Mouse (Mus musculus) left cerebral cortex, postnatal 4 days (tissue): ENCODE data around the gene Ak5. TPM values are rescaled to one million over a fixed set of nuclear protein-coding genes. Genes with fewer than 3 reads are reported as not detected.
"Not testable (repeated sequence)": the region's sequence is repeated elsewhere in the genome, so short reads cannot be mapped to it uniquely, and the experiment has no call there.

Experiments used
- DNase-seq: peaks from one replicate; pipeline ENCODE4 v3.0.0-alpha.2; 2022
- intact Hi-C: fragments of 180-260 bp; cut with DNase I; formaldehyde crosslinking; loops from one replicate; pipeline ENCODE4 v1.15.1; 2025
- total RNA-seq, 2 experiments: library from RNA; stranded (reverse); gene quantifications; 2 replicates each; pipeline ENCODE4 v1.2.3; 2021

The Ak5 gene
- total RNA-seq: 10 to 100 TPM; 37.3 to 47.7 TPM

DNA sequence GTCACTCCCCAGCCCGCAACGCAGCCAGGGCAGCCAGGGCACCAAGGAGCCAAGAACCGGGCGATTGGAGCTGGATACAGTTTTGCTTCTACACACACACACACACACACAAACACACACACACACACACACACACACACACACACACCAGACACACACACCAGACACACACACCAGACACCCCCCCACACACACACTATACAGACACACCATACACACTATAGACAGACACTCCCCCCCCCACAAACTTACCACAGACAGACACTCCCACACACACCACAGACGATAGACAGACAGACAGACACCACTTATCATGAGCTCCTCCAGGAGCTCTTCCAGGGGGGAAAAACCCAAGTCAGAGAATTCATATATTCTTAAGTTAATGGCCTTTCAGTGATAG lies at the start of gene Ak5:
Gene Ak5 (minus strand): TSS at position 122 of the 400 bp plus-strand sequence.
- DNase-seq: no peak
- intact Hi-C loops: no loop called here

- intact Hi-C loops: no loop called here
- peak; percentile 91 for DNase-seq
These were observed 46.1 kb upstream of the Ak5 start, which contains the start of gene Pigk for GRCm38 (mm10) chr3:152713991-152714902. Gene Pigk (plus strand): TSS chr3:152714100.

DNA sequence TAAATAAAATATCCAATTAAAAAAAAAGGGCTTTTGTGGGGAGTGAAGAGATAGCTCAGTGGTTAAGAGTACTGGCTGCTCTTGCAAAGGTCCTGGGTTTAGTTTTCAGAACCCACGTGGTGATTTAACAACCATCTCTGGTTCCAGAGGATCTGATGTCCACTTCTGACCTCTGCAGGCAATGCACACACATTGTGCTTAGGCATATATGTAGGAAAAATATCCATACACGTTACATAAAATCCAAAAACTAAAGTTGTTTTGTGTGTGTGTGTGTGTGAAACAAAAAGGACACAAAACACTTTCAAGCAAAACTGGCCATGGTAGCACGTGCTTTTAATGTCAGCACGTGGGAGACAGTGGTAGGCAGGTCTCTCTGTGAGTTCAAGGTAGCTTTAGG lies 44.8 kb upstream of the Ak5 start:
- intact Hi-C loops: no loop called here
- DNase-seq: no peak

GRCm38 (mm10) chr3:152709936-152710335 lies 41.8 kb upstream of the Ak5 start:
- intact Hi-C loops: no loop called here

GRCm38 (mm10) chr3:152707321-152707823 lies 39.2 kb upstream of the Ak5 start:
- intact Hi-C loops: no loop called here
- no peak for DNase-seq

More at GRCm38 (mm10) chr3:152709936-152710335, 41.8 kb upstream of the Ak5 start:
- DNase-seq: no peak

GRCm38 (mm10) chr3:152706901-152707300 lies 38.7 kb upstream of the Ak5 start:
- DNase-seq: no peak

GRCm38 (mm10) chr3:152705826-152706225 lies 37.7 kb upstream of the Ak5 start:
- intact Hi-C loops: no loop called here
- no peak for DNase-seq

More at GRCm38 (mm10) chr3:152706901-152707300, 38.7 kb upstream of the Ak5 start:
- intact Hi-C loops: no loop called here

DNA sequence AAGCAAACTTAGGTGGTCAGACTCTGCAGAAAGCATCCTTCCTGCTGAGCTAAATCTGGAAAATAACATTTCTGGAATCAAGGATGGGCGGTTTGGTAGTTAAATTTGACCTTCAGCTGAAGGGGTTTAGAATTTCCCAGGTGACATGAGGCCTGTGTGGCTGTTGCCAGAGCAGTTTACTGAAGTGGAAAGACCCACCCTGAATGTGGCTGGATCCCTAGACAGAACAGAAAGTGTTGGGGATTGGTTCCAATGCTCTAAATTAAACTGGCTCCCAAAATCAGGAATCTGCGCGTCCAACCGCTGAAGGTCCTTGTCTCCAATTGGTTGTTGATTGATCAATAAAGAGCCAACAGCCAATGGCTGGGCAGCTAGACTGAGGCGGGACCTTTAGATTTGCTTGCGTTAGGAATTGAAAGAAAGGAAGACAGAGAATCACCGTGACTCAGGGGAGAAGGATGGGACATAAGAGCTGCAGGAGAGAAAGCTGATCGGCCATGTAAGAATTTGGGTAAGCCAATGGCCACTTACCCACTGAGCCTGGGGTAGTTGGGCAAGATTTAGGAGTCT lies 34.2 kb upstream of the Ak5 start:
- intact Hi-C loops: no loop called here
- DNase-seq: no peak

DNA sequence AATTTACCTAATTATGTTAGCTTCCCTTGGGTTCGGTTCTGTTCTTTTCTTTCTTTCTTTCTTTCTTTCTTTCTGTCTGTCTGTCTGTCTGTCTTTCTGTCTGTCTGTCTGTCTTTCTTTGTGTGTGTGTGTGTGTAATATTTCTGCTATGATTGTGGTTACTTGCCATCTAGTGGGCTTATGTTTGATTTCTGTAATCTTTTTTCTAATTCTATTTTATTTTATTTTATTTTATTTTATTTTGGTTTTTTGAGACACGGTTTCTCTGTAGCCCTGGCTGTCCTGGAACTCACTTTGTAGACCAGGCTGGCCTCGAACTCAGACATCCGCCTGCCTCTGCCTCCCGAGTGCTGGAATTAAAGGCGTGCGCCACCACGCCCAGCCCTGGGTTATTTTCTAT lies 33.4 kb upstream of the Ak5 start:
- DNase-seq, intact Hi-C loops: not testable (repeated sequence)

- intact Hi-C loops: no loop called here
These were observed 31.1 kb upstream of the Ak5 start for GRCm38 (mm10) chr3:152699261-152699660.

GRCm38 (mm10) chr3:152698017-152698416 lies 29.9 kb upstream of the Ak5 start:
- intact Hi-C loops: no loop called here
- no peak for DNase-seq

More at GRCm38 (mm10) chr3:152699261-152699660, 31.1 kb upstream of the Ak5 start:
- no peak for DNase-seq

DNA sequence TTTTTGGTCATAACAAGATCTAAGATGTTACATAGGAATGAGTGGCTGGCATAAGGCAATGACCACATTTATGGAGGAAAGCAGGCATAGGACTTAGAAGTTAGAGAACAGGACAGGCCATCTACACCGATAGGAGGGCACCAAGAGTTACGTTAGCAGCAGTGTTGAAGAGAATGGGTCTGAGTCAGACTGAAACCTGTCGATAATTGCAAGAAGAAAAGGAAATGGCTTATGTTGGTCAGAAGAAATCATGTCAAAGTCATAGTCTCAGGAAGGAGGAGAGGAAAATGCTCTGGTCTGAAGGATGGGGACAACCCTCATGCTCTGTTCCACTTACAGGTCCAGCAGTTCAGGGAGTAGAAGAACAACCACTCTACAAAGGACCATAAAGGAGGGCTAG lies 26.8 kb upstream of the Ak5 start:
- intact Hi-C loops: no loop called here
- no peak for DNase-seq

GRCm38 (mm10) chr3:152689105-152689504 lies 20.9 kb upstream of the Ak5 start:
- DNase-seq: no peak
- intact Hi-C loops: no loop called here

- intact Hi-C loops: no loop called here
- no peak for DNase-seq
These were observed 20.4 kb upstream of the Ak5 start for GRCm38 (mm10) chr3:152688532-152688931.

GRCm38 (mm10) chr3:152674663-152675062 lies 6.5 kb upstream of the Ak5 start:
- DNase-seq: no peak

DNA sequence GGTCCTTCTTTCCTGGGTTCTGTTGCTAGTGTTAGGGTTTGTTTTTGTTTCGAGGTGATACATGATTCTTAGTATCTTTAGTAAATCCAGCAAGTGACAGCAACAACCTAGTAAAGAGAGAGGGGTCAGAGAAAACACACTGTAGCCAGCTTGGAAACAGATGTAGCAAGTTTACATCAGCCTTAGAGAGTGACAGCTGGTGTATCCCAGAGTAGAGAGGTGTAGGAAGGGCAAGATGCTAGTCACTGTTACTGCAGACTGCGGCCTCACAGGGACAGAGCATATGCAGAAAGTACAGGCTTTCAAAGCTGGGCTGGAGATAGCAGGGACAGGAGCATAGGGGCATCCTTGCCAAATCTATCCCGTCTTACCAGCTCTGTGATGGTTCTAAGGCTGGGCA lies 1.6 kb upstream of the Ak5 start:
- DNase-seq: no peak
- intact Hi-C loops: loop anchor here (10.0 kb wide), 1 partner anchor 275 kb away; the partner anchor contains the start of gene Zzz3

More at GRCm38 (mm10) chr3:152674663-152675062, 6.5 kb upstream of the Ak5 start:
- intact Hi-C loops: loop anchor here (10.0 kb wide), 1 partner anchor 280 kb away; the partner anchor contains the start of gene Zzz3

DNA sequence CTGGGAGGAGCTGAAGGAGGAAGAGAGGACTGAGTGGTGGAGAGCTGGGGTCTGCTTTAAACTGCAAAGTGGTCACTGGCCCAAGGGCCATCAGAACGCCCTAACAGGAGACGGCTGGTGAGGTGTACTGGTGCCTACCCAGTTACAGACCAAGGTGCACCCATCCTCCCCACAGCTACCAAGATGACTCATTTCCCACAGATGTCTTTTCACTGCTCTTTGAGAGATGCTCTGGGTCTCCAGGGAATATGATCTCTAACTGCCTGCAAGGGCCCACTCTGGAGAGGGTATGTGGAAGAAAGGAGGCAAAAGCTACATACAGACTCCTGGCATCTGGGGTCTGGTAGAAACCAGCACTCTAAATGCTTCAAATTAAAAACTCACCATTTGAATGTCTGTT lies 633 bp upstream of the Ak5 start:
- DNase-seq: no peak
- intact Hi-C loops: no loop called here

- intact Hi-C loops: no loop called here
- peak; percentile 21 for DNase-seq
These were observed 576 bp downstream of the Ak5 start for GRCm38 (mm10) chr3:152667356-152668211.

DNA sequence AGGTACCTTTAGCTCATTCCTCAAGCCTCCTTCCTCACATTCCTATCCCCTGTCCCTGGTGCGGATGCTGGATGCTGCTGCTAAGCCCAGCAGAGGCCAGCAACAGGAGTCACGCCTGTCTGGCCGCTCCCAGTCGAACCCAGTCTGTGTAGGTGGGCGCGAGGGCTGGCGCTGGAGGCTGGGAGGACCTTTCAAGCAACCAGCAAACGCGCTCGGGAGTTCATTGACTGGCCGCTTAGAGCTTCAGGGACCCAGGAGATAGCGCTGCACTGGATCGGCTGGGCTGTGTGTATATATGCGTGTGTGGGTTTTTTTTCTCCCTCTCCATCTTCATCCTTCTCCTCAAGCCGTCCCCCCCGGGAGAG lies 1.2 kb downstream of the Ak5 start:
- peak; percentile 6 for DNase-seq
- intact Hi-C loops: no loop called here

DNA sequence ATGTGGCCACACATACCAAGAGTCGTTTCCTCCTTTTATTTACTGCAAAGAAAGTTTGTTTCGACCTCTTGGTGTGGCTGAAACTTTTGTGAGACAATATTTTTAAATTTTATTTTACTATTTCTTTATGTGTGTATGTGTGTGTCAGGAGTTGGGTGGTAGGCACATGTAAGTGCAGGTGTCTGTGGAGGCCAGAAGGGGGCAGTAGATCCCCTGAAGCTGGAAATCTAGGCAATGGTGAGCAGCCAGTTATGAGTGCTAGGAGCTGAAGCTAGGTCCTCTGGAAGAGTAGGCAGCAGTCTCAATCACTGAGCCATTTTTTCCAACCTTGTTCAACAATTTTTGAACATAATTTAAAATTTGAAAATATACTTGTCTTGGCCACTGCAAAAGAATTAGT lies 9.6 kb downstream of the Ak5 start:
- no peak for DNase-seq
- intact Hi-C loops: no loop called here

DNA sequence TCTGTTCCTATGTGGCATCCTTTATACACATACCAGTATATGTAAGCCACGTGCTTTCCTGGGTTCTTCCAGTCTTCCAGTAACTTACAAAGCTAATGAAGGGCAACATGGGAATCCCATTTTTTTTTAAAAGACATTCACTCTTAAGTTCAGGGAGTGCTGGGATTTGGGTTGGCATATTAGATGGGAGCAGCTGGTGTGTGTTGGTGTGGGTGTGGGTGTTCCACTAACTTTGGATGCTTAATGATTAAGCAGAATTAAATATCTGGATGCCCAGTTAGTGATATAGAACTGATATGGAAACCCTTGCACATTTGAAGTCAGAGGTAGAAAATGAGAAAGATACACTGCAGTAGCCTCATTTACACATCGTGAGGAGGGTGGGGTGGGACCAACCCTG lies 16.2 kb downstream of the Ak5 start:
- DNase-seq: no peak
- intact Hi-C loops: no loop called here
